Mouse (Mus musculus) erythroblast, embryonic 14.5 days (primary cell): Measurements from ENCODE around the gene Sorbs1. TPM values are rescaled to one million over a fixed set of nuclear protein-coding genes. Genes with fewer than 3 reads are reported as not detected.

Source experiments
- H3K27me3 ChIP-seq: 2 replicates; pipeline ENCODE4 v1.6.1; 2012; ENCODE audit warnings: inconsistent platforms; ENCODE audit not compliant: control insufficient read depth
- H3K36me3 ChIP-seq: 2 replicates; pipeline ENCODE4 v1.6.1; 2012; ENCODE audit warnings: mild to moderate bottlenecking, inconsistent platforms; ENCODE audit not compliant: control insufficient read depth
- H3K4me1 ChIP-seq: 2 replicates; pipeline ENCODE4 v1.6.1; 2012; ENCODE audit warnings: inconsistent platforms; ENCODE audit not compliant: control insufficient read depth
- H3K4me3 ChIP-seq: replicated peaks from 2 replicates; pipeline ENCODE3; 2012; ENCODE audit warnings: moderate library complexity, mild to moderate bottlenecking, inconsistent platforms
- H3K9me3 ChIP-seq: 2 replicates; pipeline ENCODE4 v1.6.1; 2012; ENCODE audit warnings: low read length, inconsistent platforms, mixed read lengths; ENCODE audit not compliant: control insufficient read depth
- GATA1 ChIP-seq: IDR thresholded peaks from 2 replicates; pipeline ENCODE4 v1.6.1; 2012; ENCODE audit warnings: low read length, inconsistent platforms, mixed read lengths
- TAL1 ChIP-seq: IDR thresholded peaks from 3 replicates; pipeline ENCODE4 v1.6.1; 2012; ENCODE audit warnings: low read length, inconsistent platforms, mixed read lengths
- polyA plus RNA-seq: library from polyadenylated mRNA; stranded (reverse); fragments of >175 nt; gene quantifications from 2 replicates; pipeline ENCODE4 v1.2.3, GENCODE M21; 2012

The Sorbs1 gene
- polyA plus RNA-seq, 1 experiment: 2.4 TPM

GRCm38 (mm10) chr19:40548386-40548785 is 34.8 kb upstream of the Sorbs1 start:
- no peaks in the 10 kb centered on the region for H3K9me3 ChIP-seq
- peaks cover 38% of the 10 kb centered on the region for H3K36me3 ChIP-seq
- TF ChIP-seq GATA1: no peak
- TF ChIP-seq TAL1: no peak
- H3K4me3 ChIP-seq: no peak overlapping the region
- H3K4me1 ChIP-seq: peaks cover 28% of the 10 kb centered on the region
- H3K27me3 ChIP-seq: peaks cover 13% of the 10 kb centered on the region

- Histone ChIP-seq H3K36me3 (peaks cover 5% of the 10 kb centered on the region), H3K4me1 (peaks cover 18% of the 10 kb centered on the region), H3K4me3 (no peak overlapping the region), H3K9me3 (peaks cover 3% of the 10 kb centered on the region; the same call in 1 of the 2 replicates), H3K27me3 (peaks cover 31% of the 10 kb centered on the region)
- no peak for TF ChIP-seq TAL1
- TF ChIP-seq GATA1: no peak
These were observed 31.3 kb upstream of the Sorbs1 start for GRCm38 (mm10) chr19:40544856-40545255.

- Histone ChIP-seq H3K4me3 (no peak overlapping the region), H3K27me3 (peaks cover 38% of the 10 kb centered on the region), H3K36me3 (no peaks in the 10 kb centered on the region), H3K9me3 (peaks cover 3% of the 10 kb centered on the region; the same call in 1 of the 2 replicates), H3K4me1 (peaks cover 21% of the 10 kb centered on the region)
- TF ChIP-seq TAL1: no peak
- TF ChIP-seq GATA1: no peak
These were observed 29.2 kb upstream of the Sorbs1 start for GRCm38 (mm10) chr19:40542776-40543175.

- TF ChIP-seq GATA1 (peak; percentile 82), TAL1 (peak; percentile 54)
- Histone ChIP-seq H3K9me3 (peaks cover 3% of the 10 kb centered on the region; the same call in 1 of the 2 replicates), H3K4me3 (peak overlapping the region; percentile 44), H3K4me1 (peaks cover 35% of the 10 kb centered on the region), H3K36me3 (no peaks in the 10 kb centered on the region), H3K27me3 (peaks cover 46% of the 10 kb centered on the region)
These were observed 22.9 kb upstream of the Sorbs1 start for GRCm38 (mm10) chr19:40536526-40536925.

GRCm38 (mm10) chr19:40532525-40532924 is 18.9 kb upstream of the Sorbs1 start:
- H3K27me3 ChIP-seq: peaks cover 29% of the 10 kb centered on the region
- H3K4me3 ChIP-seq: no peak overlapping the region
- no peaks in the 10 kb centered on the region for H3K9me3 ChIP-seq
- H3K36me3 ChIP-seq: no peaks in the 10 kb centered on the region
- no peak for TF ChIP-seq TAL1
- no peak for TF ChIP-seq GATA1
- H3K4me1 ChIP-seq: peaks cover 28% of the 10 kb centered on the region

- Histone ChIP-seq H3K27me3 (peaks cover 32% of the 10 kb centered on the region), H3K36me3 (no peaks in the 10 kb centered on the region), H3K4me3 (no peak overlapping the region), H3K9me3 (no peaks in the 10 kb centered on the region), H3K4me1 (peaks cover 6% of the 10 kb centered on the region)
- TF ChIP-seq GATA1 (no peak), TAL1 (no peak)
These were observed 16.7 kb upstream of the Sorbs1 start for GRCm38 (mm10) chr19:40530323-40530722.

DNA sequence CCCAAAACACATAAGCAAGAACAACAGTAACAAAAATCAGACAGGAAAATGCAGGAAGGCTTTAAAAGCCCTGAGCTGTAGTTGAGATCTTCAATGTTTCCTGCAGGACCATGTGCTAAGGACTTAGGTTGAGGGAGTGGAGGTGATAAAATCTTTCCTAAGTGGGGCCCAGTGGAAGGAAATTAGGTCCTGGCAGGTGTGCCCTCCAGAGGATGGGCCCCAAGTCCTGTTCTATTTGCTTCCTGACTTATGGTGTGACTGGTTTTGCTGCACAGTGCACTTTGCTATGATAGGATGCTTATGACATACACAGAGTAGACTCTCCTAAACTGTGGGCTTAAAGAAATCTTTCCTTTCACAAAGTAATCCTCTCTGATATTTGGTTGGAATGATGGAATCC is 14.7 kb upstream of the Sorbs1 start:
- TF ChIP-seq TAL1 (no peak), GATA1 (no peak)
- Histone ChIP-seq H3K36me3 (no peaks in the 10 kb centered on the region), H3K4me3 (no peak overlapping the region), H3K4me1 (peaks cover 2% of the 10 kb centered on the region; the same call in 1 of the 2 replicates), H3K27me3 (peaks cover 23% of the 10 kb centered on the region), H3K9me3 (no peaks in the 10 kb centered on the region)

DNA sequence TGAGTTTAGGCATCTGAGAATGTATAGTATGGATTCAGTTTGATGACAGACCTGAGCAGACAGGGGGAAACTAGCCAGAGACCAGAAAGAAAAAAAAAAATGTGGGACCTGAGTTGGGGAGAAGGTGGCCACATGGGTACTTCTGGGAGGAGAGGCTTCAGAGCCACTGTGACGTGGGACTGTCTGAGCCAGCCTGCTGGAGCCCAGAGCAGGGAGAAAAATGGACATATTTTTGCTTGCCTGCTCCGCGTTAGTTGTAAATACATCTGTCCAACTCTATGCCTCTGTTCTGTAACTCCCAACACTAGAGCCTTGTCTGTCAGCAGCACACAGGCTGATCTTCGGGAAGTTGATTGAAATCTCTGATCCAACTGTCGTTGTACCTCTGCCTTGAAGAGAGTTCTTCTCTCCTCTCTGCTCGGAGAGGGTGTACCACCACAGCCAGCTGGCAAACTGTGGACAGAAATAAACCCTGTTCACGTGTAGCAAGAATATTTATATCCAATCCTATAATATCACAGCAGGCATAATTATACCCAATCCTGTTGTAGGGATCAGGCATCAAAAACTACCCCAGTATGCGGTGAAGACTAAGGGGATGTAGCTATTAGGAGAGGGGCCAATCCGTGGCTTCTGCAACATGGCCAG is 12.9 kb upstream of the Sorbs1 start:
- H3K4me3 ChIP-seq: no peak overlapping the region
- H3K27me3 ChIP-seq: peaks cover 14% of the 10 kb centered on the region
- no peaks in the 10 kb centered on the region for H3K9me3 ChIP-seq
- no peaks in the 10 kb centered on the region for H3K36me3 ChIP-seq
- peaks cover 2% of the 10 kb centered on the region; the same call in 1 of the 2 replicates for H3K4me1 ChIP-seq
- TF ChIP-seq TAL1 (no peak), GATA1 (no peak)

DNA sequence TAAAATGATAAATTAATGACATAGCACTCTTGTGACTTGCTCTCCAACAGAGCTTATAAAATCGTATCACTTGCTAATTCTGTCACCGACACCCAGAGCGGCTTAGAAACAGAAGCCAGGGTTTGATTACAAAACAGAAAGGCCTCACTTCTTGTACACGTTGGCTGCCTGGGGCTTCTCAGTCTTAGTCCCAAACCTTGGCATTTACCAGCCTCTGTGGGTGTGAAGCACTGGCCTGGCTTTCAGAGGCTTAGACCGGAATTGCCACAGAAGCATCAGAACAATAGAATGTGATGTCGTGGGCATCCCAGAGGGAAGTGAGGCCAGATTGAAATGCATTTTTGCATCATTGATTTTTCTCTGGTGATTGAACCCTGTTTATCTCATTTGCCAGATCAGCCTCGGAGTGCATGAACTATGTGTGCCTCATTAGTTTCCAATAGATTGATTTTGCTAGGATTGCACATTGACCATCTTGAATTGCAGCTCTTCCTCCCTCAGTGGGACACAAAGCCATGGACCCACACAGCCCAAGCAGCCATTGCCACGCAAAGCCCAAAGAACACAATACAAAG is 9.9 kb upstream of the Sorbs1 start:
- Histone ChIP-seq H3K36me3 (no peaks in the 10 kb centered on the region), H3K27me3 (peaks cover 14% of the 10 kb centered on the region), H3K9me3 (no peaks in the 10 kb centered on the region), H3K4me1 (peaks cover 1% of the 10 kb centered on the region), H3K4me3 (no peak overlapping the region)
- TF ChIP-seq GATA1: no peak
- TF ChIP-seq TAL1: no peak
